Mouse (Mus musculus) MEL (cell line): ENCODE results near the gene Rnf114.

Source experiments
- CHD2 ChIP-seq: IDR thresholded peaks from 2 replicates; pipeline ENCODE4 v1.6.1; 2011; ENCODE audit warnings: low read length, improper control_type of control experiment
- CTCF ChIP-seq, 3 experiments: IDR thresholded peaks in 2 of 3; conservative IDR thresholded peaks in 1 of 3; 2 replicates each; pipeline ENCODE4 v1.5.1; 2011 to 2012; ENCODE audit warnings: low read length in 3 of 3, low read depth in 2 of 3, mild to moderate bottlenecking in 2 of 3, improper control_type of control experiment in 1 of 3, inconsistent platforms in 1 of 3, mixed read lengths in 1 of 3, moderate library complexity in 1 of 3; ENCODE audit not compliant: control insufficient read depth in 1 of 3, insufficient read depth in 1 of 3, poor library complexity in 1 of 3, severe bottlenecking in 1 of 3
- EP300 ChIP-seq, 2 experiments: IDR thresholded peaks; 2 replicates each; pipeline ENCODE4 v1.6.1; 2011; ENCODE audit warnings: improper control_type of control experiment in 2 of 2, low read length in 2 of 2, low read depth in 1 of 2, mild to moderate bottlenecking in 1 of 2
- GATA1 ChIP-seq: IDR thresholded peaks from 2 replicates; pipeline ENCODE4 v1.6.1; 2011; ENCODE audit warnings: low read depth, low read length, improper control_type of control experiment
- JUND ChIP-seq: IDR thresholded peaks from 2 replicates; pipeline ENCODE4 v1.6.1; 2011; ENCODE audit warnings: low read depth, mild to moderate bottlenecking, improper control_type of control experiment, low read length
- KAT2A ChIP-seq: conservative IDR thresholded peaks from 2 replicates; pipeline ENCODE4 v1.6.1; 2012; ENCODE audit warnings: low read depth, low read length, improper control_type of control experiment, inconsistent platforms
- MXI1 ChIP-seq: IDR thresholded peaks from 2 replicates; pipeline ENCODE4 v1.6.1; 2011; ENCODE audit warnings: mild to moderate bottlenecking, low read depth, low read length, improper control_type of control experiment
- RCOR1 ChIP-seq: IDR thresholded peaks from 2 replicates; pipeline ENCODE4 v1.6.1; 2012; ENCODE audit warnings: low read depth, mild to moderate bottlenecking, inconsistent platforms, low read length, improper control_type of control experiment
- TCF12 ChIP-seq: IDR thresholded peaks from 2 replicates; pipeline ENCODE4 v1.6.1; 2014; ENCODE audit warnings: low read depth, mild to moderate bottlenecking, inconsistent platforms, low read length, improper control_type of control experiment, moderate library complexity
- ZNF384 ChIP-seq: IDR thresholded peaks from 2 replicates; pipeline ENCODE4 v1.6.1; 2012; ENCODE audit warnings: low read depth, mild to moderate bottlenecking, inconsistent platforms, low read length, improper control_type of control experiment

- TF ChIP-seq GATA1 (no peak), CTCF (IDR thresholded peaks at IDR 0.05 in 2 of 3, conservative IDR thresholded peaks at IDR 0.05 in 1 of 3; ENCODE audit: control insufficient read depth in 1 of 3, insufficient read depth in 1 of 3, low read depth in 2 of 3, low read length in 3 of 3, poor library complexity in 1 of 3, severe bottlenecking in 1 of 3) (no peak), EP300 (IDR thresholded peaks at IDR 0.05; ENCODE audit: low read depth in 1 of 2, low read length in 2 of 2) (no peak), RCOR1 (no peak), CHD2 (no peak), KAT2A (no peak), MXI1 (no peak), TCF12 (no peak), JUND (no peak), ZNF384 (no peak)
Measured at GRCm38 (mm10) chr2:167508569-167508968, 16.1 kb downstream of the Rnf114 start.
